In the genomic region with DNA sequence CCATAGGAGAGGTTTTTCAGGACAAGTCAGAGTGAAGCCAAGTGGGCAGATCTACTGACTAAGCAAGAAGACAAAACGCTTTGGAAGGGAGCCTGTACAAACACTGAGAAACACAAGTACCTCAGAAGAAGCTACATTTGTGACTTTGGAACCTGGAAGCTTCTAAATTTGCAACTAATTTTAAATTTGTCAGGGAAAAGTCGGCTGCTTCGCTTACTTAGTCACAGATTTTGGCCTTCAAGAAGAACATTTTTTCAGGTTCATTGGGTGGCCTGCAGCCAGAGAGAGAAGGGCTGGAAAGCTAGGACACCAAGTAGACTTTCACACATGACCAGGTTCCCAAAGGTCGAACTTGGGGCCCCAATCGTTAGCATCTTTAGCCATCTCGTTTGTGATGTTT, we compare ENCODE assay signal across 20 mouse cellular contexts.
"Had no signal": no experiment of that assay in that cellular context is flagged by ENCODE, and none has a peak within 500 bp of the region (broad histone marks: within the 10 kb centered on the region; RNA-seq: fewer than 3 reads in every experiment).

No protein-coding gene starts in this region.

- H3K4me3 ChIP-seq: limb, embryonic 10.5 days; limb, embryonic 13.5 days; liver, embryonic 12.5 days; liver, embryonic 15.5 days; lung, embryonic 15.5 days; megakaryocyte, embryonic 14.5 days; midbrain, embryonic 10.5 days; midbrain, embryonic 13.5 days; myocyte; neural tube, embryonic 13.5 days had no signal

- DNase-seq: layer of hippocampus, postnatal 36 days; liver; lung, adult 18-20 months; lung, postnatal 10 days; lung, postnatal 36 days; retina, postnatal 1 day; thymus, adult 18-20 months; thymus, postnatal 36 days had no signal

- H3K36me3 ChIP-seq: limb, embryonic 10.5 days; limb, embryonic 13.5 days; liver, embryonic 12.5 days; liver, embryonic 15.5 days; lung, embryonic 15.5 days; midbrain, embryonic 10.5 days; midbrain, embryonic 13.5 days; neural tube, embryonic 13.5 days had no signal

- H3K27ac ChIP-seq: limb, embryonic 10.5 days; limb, embryonic 13.5 days; liver, embryonic 12.5 days; liver, embryonic 15.5 days; lung, embryonic 15.5 days; midbrain, embryonic 10.5 days; midbrain, embryonic 13.5 days; neural tube, embryonic 13.5 days had no signal

- ATAC-seq: intestine, postnatal 0 days; liver, embryonic 12.5 days; midbrain, embryonic 13.5 days; midbrain, embryonic 16.5 days had no signal

- H3K4me2 ChIP-seq: limb, embryonic 13.5 days; liver, embryonic 12.5 days; liver, embryonic 15.5 days; lung, embryonic 15.5 days; midbrain, embryonic 13.5 days; neural tube, embryonic 13.5 days had no signal

- H3K4me1 ChIP-seq: limb, embryonic 10.5 days; limb, embryonic 13.5 days; liver, embryonic 12.5 days; liver, embryonic 15.5 days; lung, embryonic 15.5 days; midbrain, embryonic 10.5 days; midbrain, embryonic 13.5 days; neural tube, embryonic 13.5 days had no signal

- H3K27me3 ChIP-seq: limb, embryonic 13.5 days; liver, embryonic 15.5 days; lung, embryonic 15.5 days; midbrain, embryonic 13.5 days; neural tube, embryonic 13.5 days had no signal

- H3K9ac ChIP-seq: limb, embryonic 13.5 days; liver, embryonic 12.5 days; liver, embryonic 15.5 days; lung, embryonic 15.5 days; midbrain, embryonic 13.5 days; neural tube, embryonic 13.5 days had no signal

- H3K9me3 ChIP-seq: limb, embryonic 10.5 days; liver, embryonic 12.5 days; liver, embryonic 15.5 days; lung, embryonic 15.5 days; midbrain, embryonic 13.5 days; neural tube, embryonic 13.5 days had no signal
